ENCODE assay signal across 22 mouse cellular contexts in the genomic region with DNA sequence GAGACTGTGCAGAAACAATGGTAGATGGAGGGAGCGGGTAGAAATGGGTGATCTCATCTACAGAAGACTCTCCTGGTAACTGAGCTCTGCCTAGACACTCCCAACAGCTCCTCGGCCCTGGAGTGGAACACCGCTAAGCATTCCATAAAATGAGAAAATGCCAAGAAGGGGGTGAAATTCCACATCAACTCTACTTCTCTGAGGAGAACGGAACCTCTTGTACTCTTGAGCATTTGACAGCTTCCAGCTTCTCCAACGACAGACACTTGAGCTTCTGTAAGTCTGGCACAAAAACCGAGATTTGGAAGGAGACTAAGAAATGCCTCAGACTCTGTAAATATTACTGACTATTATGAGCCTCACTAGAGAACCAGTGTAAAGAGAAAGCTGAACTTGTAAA. TPM values are rescaled to one million over a fixed set of nuclear protein-coding genes. Genes with fewer than 3 reads are reported as not detected.
DNase-seq lines count a peak whose midpoint lies in the region; ATAC-seq and TF ChIP-seq lines count a peak whose summit lies in the region.
"Had no signal": no experiment of that assay in that cellular context is flagged by ENCODE, and none has a peak within 500 bp of the region (broad histone marks: within the 10 kb centered on the region; RNA-seq: fewer than 3 reads in every experiment).

No protein-coding gene starts in this region.

- no peaks in the 10 kb centered on the region for H3K4me1 ChIP-seq in kidney, postnatal 0 days (replicated peaks; ENCODE audit: insufficient read depth, low read length)
- no peaks in the 10 kb centered on the region for H3K4me1 ChIP-seq in stomach, postnatal 0 days (replicated peaks; ENCODE audit: control insufficient read depth, insufficient read depth)
- H3K4me1 ChIP-seq in midbrain, embryonic 11.5 days (ENCODE audit: control insufficient read depth, insufficient read depth, low read length) = no peaks in the 10 kb centered on the region
- H3K4me1 ChIP-seq: embryonic facial prominence, embryonic 10.5 days; forebrain, embryonic 12.5 days; limb, embryonic 13.5 days; liver, embryonic 13.5 days; midbrain, embryonic 12.5 days had no signal

- H3K4me2 ChIP-seq in kidney, postnatal 0 days (ENCODE audit: low read length) = no peak overlapping the region
- no peak overlapping the region for H3K4me2 ChIP-seq in stomach, postnatal 0 days (replicated peaks; ENCODE audit: low read depth)
- no peak overlapping the region for H3K4me2 ChIP-seq in midbrain, embryonic 11.5 days
- H3K4me2 ChIP-seq: forebrain, embryonic 12.5 days; heart, embryonic 11.5 days; hindbrain, embryonic 14.5 days; kidney, embryonic 15.5 days; limb, embryonic 13.5 days; liver, embryonic 13.5 days; midbrain, embryonic 12.5 days had no signal

- ATAC-seq in kidney, postnatal 0 days (replicated peaks; ENCODE audit: low FRiP score, low read depth) = no peak
- ATAC-seq in stomach, postnatal 0 days (ENCODE audit: low FRiP score, low TSS enrichment) = no peak
- no peak for ATAC-seq in midbrain, embryonic 11.5 days (ENCODE audit: low FRiP score)

- H3K9ac ChIP-seq in kidney, postnatal 0 days (ENCODE audit: low read depth, low read length) = no peak overlapping the region
- no peak overlapping the region for H3K9ac ChIP-seq in stomach, postnatal 0 days (ENCODE audit: low read length)
- no peak overlapping the region for H3K9ac ChIP-seq in midbrain, embryonic 11.5 days (ENCODE audit: low read length)
- H3K9ac ChIP-seq: forebrain, embryonic 12.5 days; hindbrain, embryonic 14.5 days; kidney, embryonic 15.5 days; limb, embryonic 13.5 days; liver, embryonic 13.5 days; midbrain, embryonic 12.5 days had no signal

- no peak for DNase-seq in gastrocnemius, adult 2 months
- DNase-seq in gastrocnemius, adult 8-10 months (ENCODE audit: low spot score in 2 of 2) = no peak
- DNase-seq in kidney, postnatal 0 days (ENCODE audit: low spot score) = peak; percentile 21
- no peak for DNase-seq in kidney, adult 9 months
- DNase-seq in lung, postnatal 10 days = peak; percentile 51
- no peak for DNase-seq in stomach, postnatal 0 days (ENCODE audit: low spot score)
- DNase-seq in spleen, postnatal 4 days (ENCODE audit: low spot score in 2 of 2) = no peak
- no peak for DNase-seq in midbrain, embryonic 11.5 days (ENCODE audit: low spot score, missing footprints)
- DNase-seq: cerebellum, adult 8-10 months; liver, embryonic 13.5 days; retina, postnatal 1 day; right cerebral cortex, postnatal 4 days; thymus, postnatal 4 days had no signal

- H3K27me3 ChIP-seq in kidney, postnatal 0 days (ENCODE audit: insufficient read depth, low read length) = no peaks in the 10 kb centered on the region
- H3K27me3 ChIP-seq in stomach, postnatal 0 days (ENCODE audit: control insufficient read depth, insufficient read depth, low read length) = no peaks in the 10 kb centered on the region
- no peaks in the 10 kb centered on the region for H3K27me3 ChIP-seq in midbrain, embryonic 11.5 days (ENCODE audit: control insufficient read depth, insufficient read depth, low read length)
- H3K27me3 ChIP-seq: forebrain, embryonic 12.5 days; kidney, embryonic 15.5 days; limb, embryonic 13.5 days; liver, embryonic 13.5 days; midbrain, embryonic 12.5 days had no signal

- H3K4me3 ChIP-seq in gastrocnemius, adult 2 months = no peak overlapping the region
- H3K4me3 ChIP-seq in kidney, postnatal 0 days (replicated peaks; ENCODE audit: low read depth, low read length) = no peak overlapping the region
- H3K4me3 ChIP-seq in stomach, postnatal 0 days (ENCODE audit: low read depth, low read length) = no peak overlapping the region
- H3K4me3 ChIP-seq in midbrain, embryonic 11.5 days (ENCODE audit: low read depth, low read length) = no peak overlapping the region
- H3K4me3 ChIP-seq: embryonic facial prominence, embryonic 10.5 days; forebrain, embryonic 12.5 days; kidney, embryonic 15.5 days; limb, embryonic 13.5 days; liver, embryonic 13.5 days; midbrain, embryonic 12.5 days had no signal

- TF ChIP-seq CTCF in gastrocnemius, adult 2 months (IDR thresholded peaks at IDR 0.05) = no peak
- TF ChIP-seq CTCF in kidney, postnatal 0 days (IDR thresholded peaks at IDR 0.05; ENCODE audit: low read depth) = no peak
- TF ChIP-seq CTCF in stomach, postnatal 0 days (IDR thresholded peaks at IDR 0.05; ENCODE audit: low read depth) = no peak

- intact Hi-C loops in gastrocnemius, adult 2 months (cut with DNase I) = no loop called here

- no peaks in the 10 kb centered on the region for H3K9me3 ChIP-seq in kidney, postnatal 0 days (replicated peaks; ENCODE audit: low read length)
- H3K9me3 ChIP-seq in stomach, postnatal 0 days (ENCODE audit: control insufficient read depth, low read length) = no peaks in the 10 kb centered on the region
- H3K9me3 ChIP-seq in midbrain, embryonic 11.5 days (ENCODE audit: control insufficient read depth, low read length) = no peaks in the 10 kb centered on the region
- H3K9me3 ChIP-seq: forebrain, embryonic 12.5 days; kidney, embryonic 15.5 days; liver, embryonic 13.5 days had no signal

- H3K27ac ChIP-seq in gastrocnemius, adult 2 months = peak overlapping the region; percentile 35
- no peak overlapping the region for H3K27ac ChIP-seq in kidney, postnatal 0 days
- H3K27ac ChIP-seq in stomach, postnatal 0 days (replicated peaks) = peak overlapping the region; percentile 24; the same call in 1 of the 2 replicates
- H3K27ac ChIP-seq in midbrain, embryonic 11.5 days (ENCODE audit: low read depth, low read length) = no peak overlapping the region
- H3K27ac ChIP-seq: embryonic facial prominence, embryonic 10.5 days; forebrain, embryonic 12.5 days; hindbrain, embryonic 14.5 days; kidney, embryonic 15.5 days; limb, embryonic 13.5 days; liver, embryonic 13.5 days; midbrain, embryonic 12.5 days had no signal

- TF ChIP-seq EP300 in stomach, postnatal 0 days (optimal IDR thresholded peaks at IDR 0.05) = no peak

- 70% methylated on average over 6 of the region's 6 CpGs for WGBS in kidney, postnatal 0 days
- 42% methylated on average over 6 of the region's 6 CpGs for WGBS in stomach, postnatal 0 days
- 89% methylated on average over 6 of the region's 6 CpGs for WGBS in midbrain, embryonic 11.5 days

- no peaks in the 10 kb centered on the region for H3K36me3 ChIP-seq in kidney, postnatal 0 days (ENCODE audit: insufficient read depth, low read length)
- no peaks in the 10 kb centered on the region for H3K36me3 ChIP-seq in stomach, postnatal 0 days (ENCODE audit: control insufficient read depth, insufficient read depth, low read length)
- no peaks in the 10 kb centered on the region for H3K36me3 ChIP-seq in midbrain, embryonic 11.5 days (ENCODE audit: control insufficient read depth, insufficient read depth, low read length)
- H3K36me3 ChIP-seq: embryonic facial prominence, embryonic 10.5 days; forebrain, embryonic 12.5 days; G1E; kidney, embryonic 15.5 days; limb, embryonic 13.5 days; liver, embryonic 13.5 days; midbrain, embryonic 12.5 days had no signal

RNA-seq across cellular contexts. Expression of gene Dgki, which starts 31.4 kb away (rescaled TPM):
- under 1 TPM in 1 of 2 experiments, not detected in 1; 0.25 TPM for total RNA-seq in gastrocnemius, adult 2 months (2021)
- under 1 TPM in 3 of 4 experiments, not detected in 1; 0.11 to 0.17 (median 0.16) TPM for total RNA-seq in gastrocnemius, adult 8-10 months (2022)
- 0.76 and 0.85 TPM in 2 replicates for polyA plus RNA-seq in kidney, postnatal 0 days (2015; fragmentation: Nextera tagmentation; extraction: Ambion mirVana)
- polyA plus RNA-seq in stomach, postnatal 0 days (2015; fragmentation: Nextera tagmentation; extraction: Ambion mirVana) = 0.39 and 0.56 TPM in 2 replicates
- 2.1 TPM in 2 replicates for polyA plus RNA-seq in midbrain, embryonic 11.5 days (2014; fragmentation: Nextera tagmentation; extraction: Ambion mirVana)
- total RNA-seq: monocyte, adult 5-6 weeks had no signal
- polyA plus RNA-seq: G1E had no signal

Comparison
In these comparisons a context has a peak if more than half of its experiments do, and no peak if none do; other contexts are left out.
1. DNase-seq: peak in kidney, postnatal 0 days (single experiment) and lung, postnatal 10 days (single experiment); none in gastrocnemius, adult 2 months (single experiment), gastrocnemius, adult 8-10 months (0 of 2), kidney, adult 9 months (single experiment), stomach, postnatal 0 days (single experiment), spleen, postnatal 4 days (0 of 2) and midbrain, embryonic 11.5 days (single experiment).
2. H3K27ac ChIP-seq: peak in gastrocnemius, adult 2 months (single experiment) and stomach, postnatal 0 days (single experiment); none in kidney, postnatal 0 days (single experiment) and midbrain, embryonic 11.5 days (single experiment).